Mouse (Mus musculus): Measurements from ENCODE around the gene Exoc4. TPM values are rescaled to one million over a fixed set of nuclear protein-coding genes. Genes with fewer than 3 reads are reported as not detected.

Gene Exoc4
- polyA plus RNA-seq, 1 experiment from 2014 or later = 59.0 TPM

GRCm38 (mm10) chr6:33323386-33323785 is 74.5 kb downstream of the Exoc4 start:
- Histone ChIP-seq H3K27ac (replicated peaks) (no peak overlapping the region), H3K36me3 (no peaks in the 10 kb centered on the region), H3K4me1 (no peaks in the 10 kb centered on the region), H3K4me3 (no peak overlapping the region), H3K9ac (replicated peaks) (no peak overlapping the region), H3K9me3 (no peaks in the 10 kb centered on the region), H3K27me3 (no peaks in the 10 kb centered on the region), H3K4me2 (replicated peaks) (no peak overlapping the region)
- WGBS = 90% methylated on average over 4 of the region's 4 CpGs
- ATAC-seq (replicated peaks) = no peak

DNA sequence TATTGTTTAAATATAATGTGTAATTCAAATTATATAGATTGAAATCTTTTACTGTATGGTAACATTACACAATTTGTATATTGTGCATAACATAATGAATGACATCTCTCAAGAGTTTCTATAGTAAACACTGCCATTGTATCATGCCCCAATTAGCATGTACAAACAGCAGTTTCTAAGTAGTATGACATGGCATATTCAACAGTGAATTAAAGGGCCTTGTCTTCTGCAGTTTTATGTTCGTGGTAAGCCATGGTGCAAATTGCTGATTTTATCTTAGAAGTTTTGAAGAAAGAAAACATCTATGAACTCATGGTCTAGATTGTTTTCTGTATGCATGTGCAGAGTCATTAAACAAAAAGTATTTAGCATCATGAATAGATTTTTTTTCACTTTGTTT is 79.4 kb downstream of the Exoc4 start:
- no peak overlapping the region for H3K4me2 ChIP-seq (replicated peaks)
- ATAC-seq (replicated peaks) = no peak
- no peaks in the 10 kb centered on the region for H3K9me3 ChIP-seq
- H3K27me3 ChIP-seq = no peaks in the 10 kb centered on the region
- H3K36me3 ChIP-seq = no peaks in the 10 kb centered on the region
- no peak overlapping the region for H3K27ac ChIP-seq (replicated peaks)
- no peaks in the 10 kb centered on the region for H3K4me1 ChIP-seq
- H3K4me3 ChIP-seq = no peak overlapping the region
- H3K9ac ChIP-seq (replicated peaks) = no peak overlapping the region
- WGBS = 24% methylated on average over 1 of the region's 1 CpGs

DNA sequence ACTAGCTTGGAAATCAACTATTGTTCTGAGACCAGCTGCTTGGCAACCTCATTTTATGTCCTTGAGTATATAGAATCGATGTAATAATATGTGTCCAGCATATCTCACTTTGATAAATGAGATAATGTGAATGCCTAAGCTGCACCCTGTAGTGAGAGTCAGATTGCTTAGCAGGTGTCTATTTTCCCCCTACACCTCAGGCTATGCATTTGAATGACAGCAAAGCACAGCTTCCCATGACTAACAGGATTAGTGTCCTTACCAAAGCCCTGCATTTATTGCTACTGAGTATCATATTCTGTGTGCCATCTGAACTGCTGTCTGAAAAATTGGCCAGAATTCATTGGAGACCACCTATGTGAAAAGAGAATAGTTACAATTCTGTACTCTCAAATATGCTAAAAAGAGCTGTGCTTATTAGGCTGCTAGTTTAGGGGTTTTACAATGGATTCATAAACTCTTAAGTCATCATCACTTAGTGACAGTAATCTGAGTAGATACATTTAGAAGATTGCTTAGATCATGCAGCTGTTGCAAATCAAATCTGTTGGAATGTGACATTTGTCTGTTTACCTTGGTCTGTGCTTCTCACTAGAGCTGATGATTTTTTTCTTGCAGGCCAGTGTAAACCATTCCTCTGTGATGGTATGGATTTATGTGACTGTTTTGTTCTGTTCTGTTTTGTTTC is 98.3 kb downstream of the Exoc4 start:
- H3K4me2 ChIP-seq (replicated peaks) = no peak overlapping the region
- H3K4me1 ChIP-seq = no peaks in the 10 kb centered on the region
- no peak overlapping the region for H3K27ac ChIP-seq (replicated peaks)
- WGBS = 41% methylated on average over 1 of the region's 1 CpGs
- H3K27me3 ChIP-seq = no peaks in the 10 kb centered on the region
- no peak for ATAC-seq (replicated peaks)
- H3K4me3 ChIP-seq = no peak overlapping the region
- no peaks in the 10 kb centered on the region for H3K36me3 ChIP-seq
- H3K9me3 ChIP-seq = no peaks in the 10 kb centered on the region
- no peak overlapping the region for H3K9ac ChIP-seq (replicated peaks)

GRCm38 (mm10) chr6:33361613-33362012 is 112.7 kb downstream of the Exoc4 start:
- no peak overlapping the region for H3K27ac ChIP-seq (replicated peaks)
- H3K9ac ChIP-seq (replicated peaks) = no peak overlapping the region
- no peaks in the 10 kb centered on the region for H3K36me3 ChIP-seq
- ATAC-seq (replicated peaks) = no peak
- H3K4me1 ChIP-seq = no peaks in the 10 kb centered on the region
- H3K4me3 ChIP-seq = no peak overlapping the region
- H3K27me3 ChIP-seq = no peaks in the 10 kb centered on the region
- no peak overlapping the region for H3K4me2 ChIP-seq (replicated peaks)
- WGBS = 82% methylated on average over 6 of the region's 6 CpGs
- no peaks in the 10 kb centered on the region for H3K9me3 ChIP-seq

- no peak for ATAC-seq (replicated peaks)
- H3K4me3 ChIP-seq = no peak overlapping the region
- no peaks in the 10 kb centered on the region for H3K27me3 ChIP-seq
- WGBS = 73% methylated on average over 3 of the region's 3 CpGs
- H3K27ac ChIP-seq (replicated peaks) = no peak overlapping the region
- peaks cover 2% of the 10 kb centered on the region; the same call in 1 of the 2 replicates for H3K4me1 ChIP-seq
- no peak overlapping the region for H3K9ac ChIP-seq (replicated peaks)
- H3K9me3 ChIP-seq = no peaks in the 10 kb centered on the region
- H3K36me3 ChIP-seq = no peaks in the 10 kb centered on the region
- no peak overlapping the region for H3K4me2 ChIP-seq (replicated peaks)
Observed at GRCm38 (mm10) chr6:33380517-33380916, 131.6 kb downstream of the Exoc4 start.

GRCm38 (mm10) chr6:33382176-33382575 is 133.3 kb downstream of the Exoc4 start:
- Histone ChIP-seq H3K27me3 (no peaks in the 10 kb centered on the region), H3K36me3 (no peaks in the 10 kb centered on the region), H3K4me2 (replicated peaks) (no peak overlapping the region), H3K4me3 (no peak overlapping the region), H3K4me1 (peaks cover 2% of the 10 kb centered on the region; the same call in 1 of the 2 replicates), H3K9ac (replicated peaks) (no peak overlapping the region), H3K9me3 (no peaks in the 10 kb centered on the region), H3K27ac (replicated peaks) (no peak overlapping the region)
- 19% methylated on average over 3 of the region's 3 CpGs for WGBS
- ATAC-seq (replicated peaks) = no peak

- 84% methylated on average over 2 of the region's 2 CpGs for WGBS
- Histone ChIP-seq H3K9me3 (no peaks in the 10 kb centered on the region), H3K4me2 (replicated peaks) (no peak overlapping the region), H3K36me3 (no peaks in the 10 kb centered on the region), H3K27me3 (no peaks in the 10 kb centered on the region), H3K9ac (replicated peaks) (no peak overlapping the region), H3K4me1 (no peaks in the 10 kb centered on the region), H3K4me3 (no peak overlapping the region), H3K27ac (replicated peaks) (no peak overlapping the region)
- ATAC-seq (replicated peaks) = no peak
Observed at GRCm38 (mm10) chr6:33392020-33392419, 143.1 kb downstream of the Exoc4 start.

DNA sequence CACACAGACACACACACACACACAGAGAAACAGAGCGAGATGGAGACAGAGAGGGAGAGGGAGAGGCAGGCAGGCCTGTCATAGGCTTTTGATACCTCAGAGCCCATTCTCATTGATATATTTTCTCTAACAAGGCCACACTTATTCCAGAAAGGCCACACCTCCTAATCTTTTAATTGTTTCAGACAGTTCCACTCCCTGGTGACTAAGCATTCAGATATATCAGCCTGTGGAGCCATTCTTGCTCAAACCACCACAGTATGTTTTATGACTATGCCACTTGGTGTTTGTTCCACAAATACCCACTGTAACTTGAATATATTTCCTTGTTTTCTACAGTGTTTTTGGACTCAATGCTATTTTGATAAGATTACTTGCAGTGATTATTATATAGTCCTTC is 150.6 kb downstream of the Exoc4 start:
- 56% methylated on average over 1 of the region's 1 CpGs for WGBS
- no peaks in the 10 kb centered on the region for H3K27me3 ChIP-seq
- H3K4me1 ChIP-seq = peaks cover 2% of the 10 kb centered on the region
- H3K9me3 ChIP-seq = no peaks in the 10 kb centered on the region
- no peak overlapping the region for H3K4me3 ChIP-seq
- H3K27ac ChIP-seq (replicated peaks) = no peak overlapping the region
- H3K36me3 ChIP-seq = no peaks in the 10 kb centered on the region
- no peak overlapping the region for H3K4me2 ChIP-seq (replicated peaks)
- no peak for ATAC-seq (replicated peaks)
- no peak overlapping the region for H3K9ac ChIP-seq (replicated peaks)

DNA sequence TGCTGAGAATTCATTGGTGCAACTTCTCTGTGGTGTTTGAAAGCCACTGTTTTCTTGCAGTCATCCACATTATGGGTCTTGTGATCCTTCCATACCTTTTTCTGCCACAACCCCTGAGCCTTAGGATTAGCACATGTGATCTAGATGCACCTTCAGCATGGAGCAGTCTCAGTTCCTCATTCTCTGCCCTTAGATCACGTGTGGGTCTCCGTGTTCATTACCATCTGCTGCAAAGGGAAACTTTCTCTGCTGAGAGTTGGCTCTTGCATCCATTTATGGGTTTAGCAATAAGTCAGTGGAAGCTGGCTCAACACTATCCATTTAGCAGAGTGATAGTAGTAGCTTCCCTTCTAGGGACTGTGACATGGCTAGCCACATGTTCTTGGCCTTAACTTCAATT is 152.3 kb downstream of the Exoc4 start:
- H3K9me3 ChIP-seq = no peaks in the 10 kb centered on the region
- no peak overlapping the region for H3K4me3 ChIP-seq
- WGBS = 93% methylated on average over 2 of the region's 2 CpGs
- no peak for ATAC-seq (replicated peaks)
- H3K4me1 ChIP-seq = peaks cover 14% of the 10 kb centered on the region
- H3K9ac ChIP-seq (replicated peaks) = no peak overlapping the region
- no peaks in the 10 kb centered on the region for H3K27me3 ChIP-seq
- H3K27ac ChIP-seq (replicated peaks) = no peak overlapping the region
- no peak overlapping the region for H3K4me2 ChIP-seq (replicated peaks)
- H3K36me3 ChIP-seq = no peaks in the 10 kb centered on the region

GRCm38 (mm10) chr6:33405562-33406275 is 156.8 kb downstream of the Exoc4 start:
- no peak overlapping the region for H3K9ac ChIP-seq (replicated peaks)
- peaks cover 14% of the 10 kb centered on the region for H3K4me1 ChIP-seq
- 29% methylated on average over 4 of the region's 4 CpGs for whole genome bisulfite sequencing
- no peak overlapping the region for H3K4me3 ChIP-seq
- H3K27me3 ChIP-seq = no peaks in the 10 kb centered on the region
- no peaks in the 10 kb centered on the region for H3K9me3 ChIP-seq
- H3K4me2 ChIP-seq (replicated peaks) = no peak overlapping the region
- peak overlapping the region; percentile 64 for H3K27ac ChIP-seq (replicated peaks)
- ATAC-seq (replicated peaks) = no peak; the same call in 1 of the 2 replicates
- H3K36me3 ChIP-seq = no peaks in the 10 kb centered on the region

DNA sequence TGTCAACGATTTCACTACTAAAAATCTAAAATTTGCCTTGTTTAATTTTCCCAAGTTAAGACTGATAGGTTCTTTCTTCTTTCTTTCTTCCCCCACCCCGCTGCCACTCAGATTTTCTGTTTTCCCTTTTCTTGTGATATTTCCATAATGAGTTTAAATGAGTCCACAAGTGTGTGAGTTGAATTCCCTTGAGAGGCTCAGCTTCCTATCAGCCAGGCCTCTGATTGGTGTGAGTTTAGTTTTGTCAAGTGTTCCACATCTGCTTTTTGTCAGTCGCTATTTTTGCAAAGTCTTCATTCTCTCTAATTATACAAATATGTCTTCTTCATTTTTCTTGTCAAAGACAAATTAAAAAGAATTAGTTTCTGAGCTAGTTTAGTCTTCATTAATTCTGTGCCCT is 160.7 kb downstream of the Exoc4 start:
- no peak overlapping the region for H3K27ac ChIP-seq (replicated peaks)
- H3K4me2 ChIP-seq (replicated peaks) = no peak overlapping the region
- H3K9me3 ChIP-seq = no peaks in the 10 kb centered on the region
- H3K4me1 ChIP-seq = peaks cover 12% of the 10 kb centered on the region
- WGBS = 75% methylated on average over 3 of the region's 3 CpGs
- no peak overlapping the region for H3K4me3 ChIP-seq
- no peak overlapping the region for H3K9ac ChIP-seq (replicated peaks)
- no peaks in the 10 kb centered on the region for H3K27me3 ChIP-seq
- no peaks in the 10 kb centered on the region for H3K36me3 ChIP-seq
- no peak for ATAC-seq (replicated peaks)

GRCm38 (mm10) chr6:33425007-33425406 is 176.1 kb downstream of the Exoc4 start:
- Histone ChIP-seq H3K36me3 (no peaks in the 10 kb centered on the region), H3K9ac (replicated peaks) (no peak overlapping the region), H3K9me3 (no peaks in the 10 kb centered on the region), H3K27ac (replicated peaks) (no peak overlapping the region), H3K4me1 (no peaks in the 10 kb centered on the region), H3K4me3 (no peak overlapping the region), H3K27me3 (no peaks in the 10 kb centered on the region), H3K4me2 (replicated peaks) (no peak overlapping the region)
- no peak for ATAC-seq (replicated peaks)

All from forebrain, embryonic 15.5 days (tissue).